ENCODE assay signal across 20 mouse cellular contexts in genomic region chr2:126596347-126597072, GRCm38 (mm10). TPM values are rescaled to one million over a fixed set of nuclear protein-coding genes. Genes with fewer than 3 reads are reported as not detected.
DNase-seq lines count a peak whose midpoint lies in the region; ATAC-seq and TF ChIP-seq lines count a peak whose summit lies in the region.
"Had no signal": no experiment of that assay in that cellular context is flagged by ENCODE, and none has a peak within 500 bp of the region (broad histone marks: within the 10 kb centered on the region; RNA-seq: fewer than 3 reads in every experiment).

No protein-coding gene starts in this region.

- TF ChIP-seq POLR2A in thymus, adult 2 months (IDR thresholded peaks at IDR 0.05; ENCODE audit: control insufficient read depth, extremely low read depth, insufficient read depth, low read length, poor library complexity), result no peak

- H3K4me1 ChIP-seq in thymus, adult 2 months (replicated peaks; ENCODE audit: control insufficient read depth, insufficient read depth, low read length), result peaks cover 22% of the 10 kb centered on the region
- H3K4me1 ChIP-seq in brown adipose tissue, adult 24 weeks (ENCODE audit: control insufficient read depth, insufficient read depth, insufficient read length, low read length), result peaks cover 16% of the 10 kb centered on the region
- no peaks in the 10 kb centered on the region for H3K4me1 ChIP-seq in stomach, postnatal 0 days (replicated peaks; ENCODE audit: control insufficient read depth, insufficient read depth)

- no peak overlapping the region for H3K4me3 ChIP-seq in layer of hippocampus, adult 2 months
- H3K4me3 ChIP-seq in thymus, adult 2 months (ENCODE audit: control insufficient read depth, insufficient read depth, low read length), result no peak overlapping the region
- no peak overlapping the region for H3K4me3 ChIP-seq in brown adipose tissue, adult 24 weeks (ENCODE audit: insufficient read depth, low read depth, low read length)
- no peak overlapping the region for H3K4me3 ChIP-seq in stomach, postnatal 0 days (ENCODE audit: low read depth, low read length)
- H3K4me3 ChIP-seq: embryonic facial prominence, embryonic 15.5 days; forebrain, embryonic 10.5 days; hindbrain, embryonic 15.5 days had no signal

- no peak overlapping the region for H3K27ac ChIP-seq in layer of hippocampus, adult 2 months
- peak overlapping the region; percentile 80 for H3K27ac ChIP-seq in thymus, adult 2 months (ENCODE audit: control insufficient read depth, insufficient read depth, low read length)
- H3K27ac ChIP-seq in brown adipose tissue, adult 24 weeks (replicated peaks; ENCODE audit: low read depth, low read length), result peak overlapping the region; percentile 93
- H3K27ac ChIP-seq in stomach, postnatal 0 days (replicated peaks), result no peak overlapping the region
- H3K27ac ChIP-seq: embryonic facial prominence, embryonic 15.5 days; forebrain, embryonic 10.5 days; hindbrain, embryonic 15.5 days; macrophage had no signal

- H3K4me2 ChIP-seq in stomach, postnatal 0 days (replicated peaks; ENCODE audit: low read depth), result no peak overlapping the region
- H3K4me2 ChIP-seq: embryonic facial prominence, embryonic 15.5 days; hindbrain, embryonic 15.5 days had no signal

- DNase-seq in layer of hippocampus, adult 2 months (ENCODE audit: low spot score in 2 of 2), result no peak
- DNase-seq in layer of hippocampus, adult 18-20 months (ENCODE audit: low spot score in 2 of 2), result no peak
- no peak for DNase-seq in thymus, adult 2 months
- DNase-seq in thymus, postnatal 0 days (ENCODE audit: low spot score), result no peak
- DNase-seq in stomach, postnatal 0 days (ENCODE audit: low spot score), result no peak
- no peak for DNase-seq in ovary, postnatal 10 days (ENCODE audit: low spot score)
- DNase-seq in lung, postnatal 10 days, result no peak
- DNase-seq: adrenal gland, postnatal 14 days; cerebellum, postnatal 10 days; embryo, embryonic 11 days; gastrocnemius, postnatal 10 days; heart, postnatal 10 days; left cerebral cortex, postnatal 4 days; midbrain, embryonic 14.5 days had no signal

- no peaks in the 10 kb centered on the region for H3K27me3 ChIP-seq in thymus, adult 2 months (ENCODE audit: control insufficient read depth, insufficient read depth, low read length)
- H3K27me3 ChIP-seq in stomach, postnatal 0 days (ENCODE audit: control insufficient read depth, insufficient read depth, low read length), result no peaks in the 10 kb centered on the region
- H3K27me3 ChIP-seq: embryonic facial prominence, embryonic 15.5 days; hindbrain, embryonic 15.5 days had no signal

- no peak for ATAC-seq in stomach, postnatal 0 days (ENCODE audit: low FRiP score, low TSS enrichment)

- H3K9me3 ChIP-seq in stomach, postnatal 0 days (ENCODE audit: control insufficient read depth, low read length), result no peaks in the 10 kb centered on the region
- H3K9me3 ChIP-seq: embryonic facial prominence, embryonic 15.5 days; forebrain, embryonic 10.5 days; hindbrain, embryonic 15.5 days had no signal

- 97% methylated on average over 7 of the region's 7 CpGs for WGBS in thymus, adult 2 months
- WGBS in stomach, postnatal 0 days, result 90% methylated on average over 7 of the region's 7 CpGs

- peak; percentile 43 for TF ChIP-seq CTCF in layer of hippocampus, adult 2 months (conservative IDR thresholded peaks at IDR 0.05)
- no peak for TF ChIP-seq CTCF in thymus, adult 2 months (IDR thresholded peaks at IDR 0.05; ENCODE audit: borderline replicate concordance, control insufficient read depth, extremely low read depth, insufficient read depth, low read length, poor library complexity)
- peak; percentile 13; the same call in 1 of the 2 replicates for TF ChIP-seq CTCF in stomach, postnatal 0 days (IDR thresholded peaks at IDR 0.05; ENCODE audit: low read depth)

- no peaks in the 10 kb centered on the region for H3K36me3 ChIP-seq in thymus, adult 2 months (ENCODE audit: control insufficient read depth, insufficient read depth, low read length)
- no peaks in the 10 kb centered on the region for H3K36me3 ChIP-seq in stomach, postnatal 0 days (ENCODE audit: control insufficient read depth, insufficient read depth, low read length)
- H3K36me3 ChIP-seq: embryonic facial prominence, embryonic 15.5 days; forebrain, embryonic 10.5 days; hindbrain, embryonic 15.5 days had no signal

- no peak for TF ChIP-seq EP300 in stomach, postnatal 0 days (optimal IDR thresholded peaks at IDR 0.05)

- H3K9ac ChIP-seq in stomach, postnatal 0 days (ENCODE audit: low read length), result no peak overlapping the region
- H3K9ac ChIP-seq: embryonic facial prominence, embryonic 15.5 days; hindbrain, embryonic 15.5 days had no signal

RNA-seq across cellular contexts. Expression of gene Hdc, which starts 22.6 kb away (rescaled TPM):
- 1 to 10 TPM; 1.1 TPM for total RNA-seq in layer of hippocampus, adult 2 months (2021)
- 1 to 10 TPM; 1.2 to 2.2 TPM for total RNA-seq in layer of hippocampus, adult 18-20 months (2021)
- polyA plus RNA-seq in thymus, adult 2 months (2012; rRNA removed), result 18.1 and 19.1 TPM in 2 replicates
- polyA plus RNA-seq in thymus, postnatal 0 days (2015; fragmentation: Nextera tagmentation; extraction: Ambion mirVana), result 13.0 and 13.3 TPM in 2 replicates
- 1.4 and 2.1 TPM in 2 replicates for polyA plus RNA-seq in brown adipose tissue, adult 24 weeks (2012; ENCODE audit: insufficient read depth, insufficient read length, missing spikeins)
- polyA plus RNA-seq in stomach, postnatal 0 days (2015; fragmentation: Nextera tagmentation; extraction: Ambion mirVana), result 2.9 and 3.4 TPM in 2 replicates

RNA-seq across cellular contexts. Expression of gene Slc27a2, which starts 44.3 kb away (rescaled TPM):
- 10 to 100 TPM; 15.3 to 15.9 TPM for total RNA-seq in layer of hippocampus, adult 2 months (2021)
- total RNA-seq in layer of hippocampus, adult 18-20 months (2021), result 10 to 100 TPM; 13.9 to 14.2 TPM
- polyA plus RNA-seq in thymus, adult 2 months (2012; rRNA removed), result 2.4 and 5.2 TPM in 2 replicates
- 2.7 and 2.8 TPM in 2 replicates for polyA plus RNA-seq in thymus, postnatal 0 days (2015; fragmentation: Nextera tagmentation; extraction: Ambion mirVana)
- polyA plus RNA-seq in brown adipose tissue, adult 24 weeks (2012; ENCODE audit: insufficient read depth, insufficient read length, missing spikeins), result 53.3 and 74.1 TPM in 2 replicates
- polyA plus RNA-seq in stomach, postnatal 0 days (2015; fragmentation: Nextera tagmentation; extraction: Ambion mirVana), result 1.1 and 2.4 TPM in 2 replicates
- polyA plus RNA-seq: activated CD4-positive, CD25-positive, alpha-beta regulatory T cell, adult 4 months; macrophage had no signal

Comparison
In these comparisons a context has a peak if more than half of its experiments do, and no peak if none do; other contexts are left out.
1. H3K27ac ChIP-seq: peak in thymus, adult 2 months (single experiment) and brown adipose tissue, adult 24 weeks (single experiment); none in layer of hippocampus, adult 2 months (single experiment) and stomach, postnatal 0 days (single experiment).